Mouse (Mus musculus): ENCODE data around the gene Plekhg2.

Plekhg2 gene

DNA sequence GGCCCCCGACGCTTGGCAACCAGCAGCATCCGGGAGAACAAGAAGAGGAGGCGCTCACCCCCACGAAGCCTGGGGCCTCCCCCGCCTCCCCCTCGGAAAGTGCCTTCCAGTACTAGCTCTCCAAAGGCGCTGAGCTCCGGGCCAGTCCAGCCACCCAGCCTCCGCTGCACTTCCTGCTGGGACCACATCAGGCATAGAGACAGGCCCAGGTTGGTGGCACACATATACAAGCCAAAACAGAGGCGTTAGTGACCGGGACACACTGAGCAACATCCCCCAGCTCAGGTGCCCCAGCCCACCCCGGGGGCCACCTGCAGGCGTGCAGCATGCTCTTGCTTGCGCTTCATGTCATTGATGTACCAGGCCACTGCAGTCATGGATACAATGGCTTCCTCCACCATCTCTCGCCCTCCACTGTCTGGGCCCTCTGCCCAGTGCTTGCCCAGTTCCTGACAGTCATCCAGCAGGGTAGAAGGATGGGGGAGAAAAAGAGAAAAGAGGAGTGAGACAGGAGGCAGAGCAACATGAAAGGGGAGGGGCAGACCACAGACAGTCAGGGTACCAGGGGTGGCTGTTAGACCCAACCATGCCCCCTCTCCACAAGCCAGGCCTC lies 4.6 kb downstream of the Plekhg2 start:
- no peak for DNase-seq (ENCODE audit: low spot score in 2 of 2)

DNA sequence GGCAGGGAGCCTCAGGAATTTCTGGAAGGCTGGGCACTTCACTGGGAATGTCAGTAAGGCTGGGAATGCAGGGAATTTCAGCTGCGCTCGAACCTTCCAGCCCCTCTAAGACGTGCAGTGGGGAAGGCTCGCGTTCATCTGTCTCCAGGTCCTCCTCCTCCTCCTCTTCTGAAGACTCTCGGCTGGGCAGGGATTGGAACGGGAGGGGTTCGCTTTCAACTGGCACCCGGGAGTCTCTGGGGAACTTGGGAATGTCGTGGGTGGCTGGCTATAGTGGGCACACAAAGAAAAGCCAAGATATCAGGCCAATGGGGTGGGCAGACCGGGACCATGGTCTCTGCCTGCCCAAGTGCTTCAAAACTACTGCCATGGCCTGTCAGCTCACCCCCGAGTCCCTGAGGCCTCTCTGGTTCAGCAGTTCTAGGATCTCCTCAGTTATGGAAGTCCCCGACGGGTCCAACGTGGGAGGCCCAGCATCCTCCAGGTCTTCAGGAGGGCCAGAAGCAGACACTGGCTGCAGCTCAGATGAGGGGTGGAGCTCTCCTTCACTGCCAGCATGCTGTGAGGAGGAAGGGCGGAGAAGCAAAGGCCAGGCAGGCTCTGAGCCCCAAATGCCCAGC lies 9.8 kb downstream of the Plekhg2 start:
- DNase-seq (ENCODE audit: low spot score in 2 of 2) = no peak

DNA sequence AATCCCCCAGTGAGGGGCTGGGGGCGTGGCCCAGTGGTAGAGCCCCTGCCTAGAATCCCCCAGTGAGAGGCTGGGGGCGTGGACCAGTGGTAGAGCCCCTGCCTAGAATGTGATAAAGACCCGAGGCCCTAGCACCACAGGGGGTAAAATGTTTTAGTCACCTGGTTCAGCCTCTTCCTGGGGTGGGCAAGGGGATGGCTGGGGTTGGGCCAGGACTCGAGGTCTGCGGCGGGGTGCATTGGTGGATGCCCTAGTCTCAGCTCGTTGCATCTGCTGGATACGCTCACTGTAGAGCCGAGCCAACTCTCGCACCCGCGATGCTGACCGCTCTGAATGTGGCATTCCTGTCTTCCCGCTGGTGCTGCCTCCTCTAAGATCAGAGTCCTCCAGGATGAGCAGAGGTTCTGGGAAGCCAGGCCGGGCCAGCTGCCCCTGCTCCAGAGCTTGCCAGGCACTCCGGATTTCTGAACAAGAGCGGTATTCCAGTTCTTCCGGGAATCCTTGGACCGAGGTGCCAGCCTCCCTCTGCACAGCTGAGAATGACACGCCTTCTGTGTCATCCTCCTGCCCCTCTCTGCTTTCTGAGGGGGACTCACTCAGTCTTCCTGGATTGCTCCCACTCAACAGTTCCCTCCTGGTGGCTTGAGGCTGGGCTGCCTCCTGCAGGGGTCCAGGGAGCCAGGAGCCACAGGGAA lies 10.6 kb downstream of the Plekhg2 start:
- DNase-seq (ENCODE audit: low spot score in 2 of 2) = no peak

DNA sequence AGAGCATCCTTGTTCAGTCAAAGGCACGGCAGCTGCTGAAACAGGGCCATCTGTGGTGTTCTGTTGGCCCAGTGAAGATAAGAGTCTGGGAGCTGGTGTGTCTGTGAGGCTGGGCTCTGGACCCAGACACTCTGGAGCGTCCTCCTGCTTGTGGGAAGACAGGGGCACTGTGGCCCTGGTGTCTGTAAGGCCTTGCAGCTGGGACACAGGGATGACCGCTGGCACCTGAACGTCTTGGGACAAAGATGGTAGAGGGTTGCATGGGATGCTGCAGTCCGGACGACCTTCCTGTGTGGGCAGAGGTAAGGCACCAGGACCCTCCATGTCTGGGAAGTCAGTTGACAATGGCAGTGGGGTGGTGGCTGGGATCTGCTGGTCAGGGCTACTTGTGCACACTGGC lies 12.1 kb downstream of the Plekhg2 start:
- no peak for DNase-seq (ENCODE audit: low spot score in 2 of 2)

DNA sequence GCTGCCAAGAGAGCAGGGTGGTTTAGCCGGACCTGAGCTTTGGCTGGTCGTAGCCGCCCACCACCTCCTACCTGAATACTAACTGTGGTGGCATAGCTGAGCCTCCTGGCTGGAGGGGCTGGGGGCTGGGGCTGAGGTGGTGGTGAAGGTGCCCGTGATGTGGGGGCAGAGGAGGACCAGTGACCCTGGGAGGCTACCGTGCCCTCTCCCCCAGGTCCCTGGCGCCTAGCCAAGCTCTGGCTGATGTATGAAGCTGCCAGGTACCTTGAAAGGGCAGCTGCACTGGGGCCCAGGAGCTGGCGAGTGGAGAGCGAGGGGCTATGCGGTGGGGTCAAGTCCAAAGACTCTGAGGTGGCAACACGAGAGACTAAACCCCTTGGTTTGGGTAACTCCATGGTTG lies 12.5 kb downstream of the Plekhg2 start:
- DNase-seq (ENCODE audit: low spot score in 2 of 2) = no peak

DNA sequence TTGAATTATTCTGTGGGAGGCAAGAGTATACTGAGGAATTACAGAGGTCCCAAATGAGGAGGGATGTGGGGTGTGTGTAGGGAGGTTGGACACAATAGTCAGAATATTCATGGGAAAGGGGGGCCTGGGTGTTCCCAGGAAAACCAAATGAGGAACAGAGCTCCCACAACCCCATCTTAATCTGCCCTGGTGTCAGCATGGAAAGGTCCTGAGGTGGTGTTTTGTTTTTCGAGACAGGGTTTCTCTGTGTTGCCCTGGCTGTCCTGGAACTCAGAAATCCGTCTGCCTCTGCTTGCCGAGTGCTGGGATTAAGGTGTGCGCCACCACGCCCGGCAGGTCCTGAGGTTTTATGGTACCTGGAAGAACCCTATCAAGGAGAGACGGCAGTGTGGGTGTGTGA lies 14.0 kb downstream of the Plekhg2 start:
- no peak for DNase-seq (ENCODE audit: low spot score in 2 of 2)

DNA sequence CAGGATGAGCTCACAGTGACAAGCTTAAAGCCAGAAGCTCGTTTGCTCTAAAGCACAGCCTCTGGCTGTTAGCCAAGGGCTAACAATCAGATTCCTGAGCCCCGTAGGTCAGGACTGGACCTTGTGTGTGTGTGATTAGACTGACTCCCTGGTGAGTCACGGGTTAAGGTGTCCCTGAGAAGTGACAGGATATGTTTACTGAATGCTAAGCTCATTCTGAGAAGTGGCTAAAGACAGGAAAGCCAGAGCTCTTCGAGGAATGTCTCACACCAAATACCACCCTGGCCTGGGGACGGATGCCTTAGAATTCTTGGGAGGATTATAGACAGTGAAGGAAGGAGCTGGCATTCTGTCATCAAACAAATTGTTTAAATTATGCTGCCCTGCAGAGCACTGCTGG lies 14.4 kb downstream of the Plekhg2 start:
- DNase-seq (ENCODE audit: low spot score in 2 of 2) = no peak

DNA sequence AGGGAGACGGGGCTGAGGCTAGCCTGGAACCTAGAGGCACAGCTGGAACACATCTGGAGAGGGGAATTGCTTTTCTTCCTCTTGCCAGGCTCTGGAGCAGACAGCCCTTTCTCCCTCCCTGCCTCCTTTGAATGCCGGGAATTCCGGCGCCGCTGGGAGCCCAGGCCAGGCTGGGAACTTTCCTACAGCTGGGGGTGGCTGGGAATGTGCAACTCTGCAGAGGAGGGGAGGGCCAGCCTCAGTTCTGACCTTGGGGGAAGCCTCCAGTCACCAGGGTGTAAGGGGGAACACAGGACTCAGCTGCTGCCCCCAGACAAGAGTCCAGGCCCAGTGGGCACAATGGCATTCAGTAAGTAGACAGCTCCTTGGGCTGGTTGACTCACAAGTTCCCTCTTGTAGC lies 15.4 kb downstream of the Plekhg2 start:
- no peak for DNase-seq (ENCODE audit: low spot score in 2 of 2)

DNA sequence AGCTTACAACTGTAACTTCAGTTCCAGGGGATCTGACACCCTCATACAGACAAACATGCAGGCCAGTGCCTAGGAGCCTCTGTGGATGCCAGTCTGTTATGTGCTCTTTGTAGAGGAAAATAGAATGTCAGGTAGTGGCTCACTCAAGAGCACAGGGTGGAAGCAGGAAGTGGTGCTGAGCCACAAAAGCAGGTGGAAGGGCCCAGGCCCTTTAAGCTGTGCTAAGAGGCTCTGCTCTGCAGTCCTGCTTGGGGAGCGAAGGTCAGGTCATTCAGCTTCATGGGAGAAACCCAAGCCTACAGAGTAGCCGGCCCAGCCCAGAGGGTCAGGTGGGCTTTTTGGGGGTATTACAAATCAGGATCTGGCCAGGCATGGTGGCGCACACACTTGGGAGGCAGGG lies 17.2 kb downstream of the Plekhg2 start:
- peak; percentile 49 to 58 for DNase-seq (ENCODE audit: low spot score in 2 of 2)

DNA sequence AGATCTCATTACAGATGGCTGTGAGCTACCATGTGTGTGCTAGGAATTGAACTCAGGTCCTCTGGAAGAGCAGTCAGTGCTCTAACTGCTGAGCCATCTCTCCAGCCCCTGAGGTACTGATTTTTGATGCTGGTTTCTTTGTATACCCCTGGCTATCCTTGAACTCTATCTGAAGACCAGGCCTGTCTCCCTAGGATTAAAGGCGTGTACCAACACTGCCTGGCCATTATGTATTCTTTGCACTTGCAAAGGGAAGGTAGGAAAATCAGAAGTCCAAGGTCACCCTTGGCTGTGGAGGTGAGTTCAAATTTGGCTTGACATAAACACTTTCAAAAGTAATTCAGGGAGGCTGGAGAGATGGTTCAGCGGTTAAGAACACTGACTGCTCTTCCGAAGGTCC lies 17.8 kb downstream of the Plekhg2 start:
- no peak for DNase-seq (ENCODE audit: low spot score in 2 of 2)

DNA sequence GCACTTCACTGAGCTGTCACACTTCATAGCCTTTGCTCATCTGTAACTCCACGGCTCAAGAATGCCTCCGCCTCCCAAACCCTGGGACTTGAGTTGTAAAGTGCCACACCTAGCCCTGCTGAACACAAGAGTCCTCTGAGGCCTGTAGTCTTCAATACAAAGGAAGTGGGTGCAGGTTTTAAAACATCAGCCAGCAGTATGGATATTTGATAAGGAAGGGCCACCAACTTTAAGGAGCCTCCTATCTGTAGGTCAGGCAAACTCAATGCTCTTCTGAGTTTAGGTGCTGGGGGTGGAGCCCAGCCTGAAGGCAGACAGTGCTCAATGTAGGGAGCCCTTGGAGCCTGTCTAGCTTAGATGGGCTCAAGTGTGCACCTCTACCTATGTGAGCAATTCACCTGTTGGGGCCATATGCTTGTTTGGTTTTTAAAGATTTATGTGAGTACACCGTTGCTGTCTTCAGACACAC lies 18.3 kb downstream of the Plekhg2 start:
- DNase-seq (ENCODE audit: low spot score in 2 of 2) = no peak

DNA sequence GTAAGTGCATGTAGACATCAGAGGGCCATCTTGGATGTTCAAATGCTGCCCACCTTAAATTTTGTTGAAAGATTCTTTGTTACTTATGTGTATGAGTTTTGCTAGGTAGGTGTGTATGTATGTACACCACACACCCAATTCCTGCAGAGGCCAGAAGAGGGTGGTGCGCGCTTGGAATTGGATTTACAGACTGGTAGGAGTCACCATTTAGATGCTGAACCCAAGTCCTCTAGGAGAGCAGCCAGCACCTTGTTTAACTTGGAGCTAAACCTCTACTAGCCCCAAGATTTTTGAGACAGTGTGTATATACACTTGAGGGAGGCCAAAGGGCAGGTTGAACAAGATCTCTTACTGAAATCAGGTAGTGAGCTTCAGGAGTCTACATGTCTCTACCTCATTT lies 19.1 kb downstream of the Plekhg2 start:
- no peak for DNase-seq (ENCODE audit: low spot score in 2 of 2)

DNA sequence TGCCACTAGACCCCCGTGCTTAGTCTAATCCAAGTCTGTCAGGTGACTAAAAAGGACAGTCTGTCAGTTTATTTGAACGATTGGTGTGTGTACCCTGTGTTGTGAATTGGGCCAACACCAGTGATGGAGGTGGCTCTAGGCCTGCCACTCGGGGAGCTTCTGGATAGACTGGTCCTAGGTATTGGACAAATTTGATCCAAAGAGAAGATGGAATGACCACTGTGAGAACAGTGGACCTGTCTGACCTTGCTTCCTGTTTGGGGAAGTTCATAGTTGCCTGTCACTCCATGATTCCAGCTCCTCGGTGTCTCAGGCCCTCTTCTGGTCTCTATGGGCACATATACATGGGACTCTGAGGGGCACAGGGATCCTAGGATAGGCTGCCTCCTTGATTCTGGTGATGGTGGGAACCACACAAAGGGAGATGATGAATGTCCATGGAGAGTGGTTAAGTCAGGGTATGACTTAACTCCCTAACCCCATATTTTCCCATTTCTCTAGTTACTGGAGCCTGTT lies 20.7 kb downstream of the Plekhg2 start:
- no peak for DNase-seq (ENCODE audit: low spot score in 2 of 2)

DNA sequence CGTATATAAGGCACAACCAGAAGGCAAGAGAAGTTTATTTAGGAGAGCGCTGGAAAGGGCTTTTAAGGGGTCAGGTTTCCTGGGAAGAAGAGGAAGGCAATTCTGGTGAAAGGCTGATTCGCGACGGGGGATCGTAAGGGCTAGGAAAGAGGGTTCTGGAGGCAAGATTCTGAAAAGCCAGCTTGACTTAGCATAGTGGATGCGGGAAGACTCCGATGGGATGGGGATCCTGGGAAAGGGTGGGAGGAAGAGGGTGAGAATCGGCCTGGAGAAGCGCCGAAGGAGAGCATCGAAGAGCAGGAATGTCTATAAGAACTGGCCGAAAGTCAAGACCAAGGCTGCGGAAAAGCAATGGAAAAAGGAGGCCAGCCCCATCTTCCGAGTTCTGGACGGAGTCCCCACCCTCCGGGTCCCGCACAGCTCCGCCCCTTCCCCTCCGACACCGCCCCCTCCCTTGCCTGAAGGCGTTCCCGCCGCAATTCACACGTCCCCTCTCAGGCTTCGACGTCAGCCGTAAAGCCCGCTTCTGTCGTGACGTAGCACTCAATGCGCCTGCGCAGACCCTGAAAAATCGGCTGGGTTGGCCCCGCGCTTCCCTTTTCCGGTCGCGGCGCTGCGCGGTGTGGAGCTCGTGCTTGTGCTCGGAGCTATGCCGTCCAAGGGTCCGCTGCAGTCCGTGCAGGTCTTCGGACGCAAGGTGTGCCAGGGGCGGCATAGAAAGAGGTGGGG lies 22.1 kb downstream of the Plekhg2 start, which contains the start of gene Rps16:
TSS of gene Rps16 (plus strand) at position 498 of the 729 bp plus-strand sequence.
- peak; percentile 98 to 99 for DNase-seq (ENCODE audit: low spot score in 2 of 2)

DNA sequence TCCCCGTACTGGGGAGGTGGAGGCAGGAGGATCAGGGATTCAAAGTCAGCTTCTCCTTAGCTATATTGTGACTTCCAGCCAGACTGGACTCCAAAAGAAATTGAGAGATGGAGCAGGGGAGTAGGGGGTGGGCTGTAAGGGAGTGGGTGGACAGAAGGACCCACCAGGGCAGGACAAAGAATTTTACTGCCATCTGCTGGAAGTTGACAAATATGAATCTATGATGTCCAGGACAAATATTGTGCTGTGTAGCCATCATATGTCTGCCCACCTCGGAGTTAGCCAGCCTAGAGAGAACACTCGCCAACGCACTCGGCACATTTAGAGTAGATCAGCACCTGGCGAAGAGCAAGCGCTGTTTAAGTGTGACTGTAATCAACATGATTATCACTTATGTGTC lies 23.8 kb downstream of the Plekhg2 start:
- no peak for DNase-seq (ENCODE audit: low spot score in 2 of 2)

DNA sequence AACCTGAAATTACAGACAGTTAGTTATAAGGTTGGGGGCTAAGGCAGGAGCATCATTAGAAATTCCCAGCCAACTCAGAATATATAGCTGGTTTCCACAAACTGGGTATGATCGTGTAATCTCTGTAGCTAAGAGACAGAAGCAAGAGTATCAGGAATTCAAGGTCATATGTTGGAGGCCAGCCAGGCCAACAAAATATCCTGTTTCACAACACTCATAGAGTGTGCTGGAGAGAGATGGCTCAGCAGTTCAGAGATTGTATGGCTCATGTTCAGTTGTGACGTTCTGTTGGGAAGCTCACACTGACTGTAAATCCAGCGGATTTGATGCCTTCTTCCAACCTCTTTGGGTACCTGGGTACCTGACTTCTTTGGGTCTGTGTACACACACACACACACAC lies 24.7 kb downstream of the Plekhg2 start:
- no peak for DNase-seq (ENCODE audit: low spot score in 2 of 2)

DNA sequence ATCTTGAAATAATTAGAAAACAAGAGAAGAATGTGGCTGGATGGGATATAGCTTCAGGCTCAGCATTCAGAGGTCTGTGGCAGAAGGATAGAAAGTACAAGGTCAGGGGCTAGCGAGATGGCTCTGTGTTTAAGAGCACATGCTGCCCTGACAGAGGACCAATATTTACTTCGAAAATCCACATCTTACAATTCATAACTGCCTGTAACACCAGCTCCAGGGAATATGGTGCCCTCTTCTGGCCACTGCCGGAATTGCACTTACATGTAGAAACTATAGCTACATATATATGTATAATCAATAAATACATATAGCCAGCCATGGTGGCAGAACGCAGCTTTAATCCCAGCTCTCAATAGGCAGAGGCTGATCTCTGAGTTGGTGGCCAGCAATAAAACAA lies 27.8 kb downstream of the Plekhg2 start:
- peak; percentile 29 to 67 for DNase-seq (ENCODE audit: low spot score in 2 of 2)

DNA sequence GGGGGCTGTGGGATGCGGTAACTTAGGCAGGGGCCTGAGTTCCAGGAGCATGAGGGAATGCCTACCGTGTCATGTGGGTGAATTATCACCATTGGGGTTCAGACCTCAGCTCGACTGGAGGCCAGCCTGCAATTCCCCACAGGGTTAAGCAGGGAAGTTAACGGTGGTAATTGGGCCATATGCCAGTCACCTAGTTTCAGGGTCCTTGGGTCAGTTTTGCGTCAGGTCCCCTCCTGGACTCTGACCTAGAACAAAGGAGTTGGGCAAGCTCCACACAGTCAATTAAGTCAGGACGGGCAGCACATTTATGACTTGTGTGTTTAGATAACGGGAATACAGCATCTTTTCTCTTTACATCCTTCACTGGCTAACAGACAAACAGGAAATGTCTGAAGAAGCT lies 31.0 kb downstream of the Plekhg2 start:
- DNase-seq (ENCODE audit: low spot score in 2 of 2) = no peak

DNA sequence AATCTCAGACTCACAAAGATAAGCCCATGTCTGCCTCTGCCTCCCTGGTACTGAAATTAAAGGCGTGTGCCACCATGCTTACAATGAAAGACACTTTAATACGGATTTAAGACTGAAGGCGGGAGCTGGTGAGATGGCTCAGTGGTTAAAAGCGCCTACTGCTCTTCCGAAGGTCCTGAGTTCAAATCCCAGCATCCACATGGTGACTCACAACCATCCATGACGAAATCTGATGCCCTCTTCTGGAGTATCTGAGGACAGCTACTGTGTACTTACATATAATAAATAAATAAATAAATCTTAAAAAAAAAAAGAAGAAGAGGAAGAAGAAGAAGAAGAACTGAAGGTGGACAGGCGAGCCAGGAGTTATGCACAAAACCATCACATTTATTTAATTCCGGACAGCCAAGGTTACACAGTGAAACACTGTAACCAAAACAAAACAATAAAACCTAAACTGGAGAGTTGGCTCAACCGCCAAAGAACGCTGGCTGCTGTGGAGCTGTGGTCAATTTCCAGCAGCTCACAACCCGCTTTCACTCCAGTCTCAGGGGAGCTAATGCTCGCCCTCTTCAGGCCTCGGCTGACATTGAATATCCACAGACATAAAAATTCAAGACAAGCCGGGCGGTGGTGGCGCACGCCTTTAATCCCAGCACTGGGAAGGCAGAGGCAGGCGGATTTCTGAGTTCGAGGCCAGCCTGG lies 33.0 kb downstream of the Plekhg2 start:
- peak; percentile 38 to 48 for DNase-seq (ENCODE audit: low spot score in 2 of 2)

DNA sequence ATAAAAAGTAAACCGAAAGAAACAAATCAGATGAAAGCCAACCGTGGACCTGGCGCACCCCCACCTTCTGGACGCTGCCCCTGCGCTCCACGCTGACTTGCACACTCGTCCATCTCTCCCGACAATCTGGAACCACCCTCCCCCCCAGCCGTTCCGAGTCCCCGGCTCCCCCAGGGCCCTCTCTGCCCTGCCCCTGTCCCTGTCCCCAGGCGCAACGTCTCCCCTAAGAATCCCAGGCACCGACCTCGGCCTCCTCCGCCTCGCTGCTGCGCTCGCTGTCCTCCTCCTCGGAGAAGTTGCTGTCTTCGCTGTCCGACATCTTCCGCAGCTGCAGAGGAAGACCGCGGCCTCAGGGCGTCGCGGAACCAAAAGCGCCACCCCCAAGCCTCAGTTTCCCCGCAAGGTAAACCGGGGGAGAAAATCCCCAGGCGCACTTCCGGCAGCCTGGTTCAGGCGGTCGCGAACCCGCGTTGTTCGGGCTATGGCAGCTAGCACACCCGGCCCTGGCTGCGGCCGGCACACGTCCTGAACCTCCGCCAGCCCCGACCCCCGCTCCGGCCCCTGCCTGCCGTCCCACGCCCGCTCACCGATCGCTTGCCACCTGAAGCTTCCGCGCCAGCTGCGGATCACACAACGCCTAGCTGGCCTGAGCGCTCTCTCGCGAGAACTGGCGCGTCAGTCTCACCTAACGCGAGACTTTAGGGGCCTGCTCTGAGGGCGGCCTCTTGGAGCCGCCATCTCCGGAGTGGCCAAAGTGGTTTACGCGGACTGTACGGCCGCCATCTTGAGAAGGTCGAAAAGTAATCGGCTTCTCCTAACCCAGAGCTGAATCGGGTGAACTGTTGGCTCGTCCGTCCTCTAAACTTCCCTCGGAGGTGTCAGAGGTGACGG lies 34.0 kb downstream of the Plekhg2 start, which contains the start of gene Supt5:
TSS of gene Supt5 (minus strand) at position 639 of the 891 bp plus-strand sequence.
- peak; percentile 96 to 97 for DNase-seq (ENCODE audit: low spot score in 2 of 2)

Data from thymus, postnatal 10 days (tissue).